Mouse (Mus musculus) embryo, embryonic 10 days (tissue): ENCODE measurements at regions not wholly inside any gene's neighbourhood (a gene's known extent, or its start where the extent isn't known, plus 50 kb on each side); places are given as distances from the start of the nearest gene placed in this dataset.

Source experiments
- DNase-seq: peaks from one replicate; pipeline ENCODE4 v3.0.0-alpha.2; 2015; ENCODE audit warnings: low spot score

- no peak for DNase-seq
Measured at GRCm38 (mm10) chr16:9255351-9255750, 425.5 kb downstream of the 1810013L24Rik start.

- no peak for DNase-seq
Measured at GRCm38 (mm10) chr16:9260966-9261365, 431.1 kb downstream of the 1810013L24Rik start.

- DNase-seq, result no peak
Measured at GRCm38 (mm10) chr16:9264554-9265145, 434.8 kb downstream of the 1810013L24Rik start.

GRCm38 (mm10) chr16:9267204-9267603 lies 437.3 kb downstream of the 1810013L24Rik start:
- no peak for DNase-seq

DNA sequence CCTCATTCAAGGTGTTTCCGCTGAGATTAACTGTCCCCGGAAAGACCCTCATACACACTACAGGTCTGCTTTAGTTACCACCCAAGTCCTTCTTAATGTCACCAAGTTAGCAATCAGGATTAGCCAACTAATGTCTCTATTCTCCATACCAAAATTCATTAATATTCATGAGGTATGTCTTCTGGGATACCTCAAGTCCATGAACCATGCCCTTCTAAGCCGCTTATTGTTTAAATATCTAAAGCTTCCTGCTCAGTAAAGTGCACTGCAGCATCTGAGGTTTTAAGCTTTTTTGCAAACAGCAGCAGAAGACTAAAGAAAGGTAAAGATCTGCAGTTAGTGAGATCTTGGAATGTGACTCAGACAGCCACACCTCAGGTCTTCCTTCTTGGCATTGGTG lies 440.2 kb downstream of the 1810013L24Rik start:
- DNase-seq, result no peak

GRCm38 (mm10) chr16:9270671-9271070 lies 440.8 kb downstream of the 1810013L24Rik start:
- DNase-seq, result no peak

GRCm38 (mm10) chr16:9273751-9274300 lies 443.9 kb downstream of the 1810013L24Rik start:
- DNase-seq, result peak; percentile 66

GRCm38 (mm10) chr16:9274583-9275100 lies 444.7 kb downstream of the 1810013L24Rik start:
- no peak for DNase-seq

DNA sequence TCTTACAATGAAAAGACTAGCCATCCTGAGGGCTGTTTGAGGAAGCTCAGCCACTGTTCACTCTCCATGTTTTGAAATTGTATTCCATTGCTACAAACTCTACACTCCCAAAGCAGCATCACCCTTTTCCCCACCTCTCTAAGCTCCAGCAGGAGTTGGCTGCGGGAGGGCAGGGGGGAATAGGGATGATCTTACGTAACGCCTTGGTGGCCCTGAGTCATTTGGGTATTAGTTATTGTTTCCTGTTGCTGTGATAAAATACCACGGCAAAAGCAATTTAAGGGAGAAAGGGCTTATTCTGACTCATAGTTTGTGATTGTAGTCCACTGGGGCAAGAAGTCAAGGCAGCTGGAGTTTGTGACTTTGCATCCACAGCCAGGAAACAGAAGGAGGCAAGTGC lies 445.5 kb downstream of the 1810013L24Rik start:
- DNase-seq, result no peak

DNA sequence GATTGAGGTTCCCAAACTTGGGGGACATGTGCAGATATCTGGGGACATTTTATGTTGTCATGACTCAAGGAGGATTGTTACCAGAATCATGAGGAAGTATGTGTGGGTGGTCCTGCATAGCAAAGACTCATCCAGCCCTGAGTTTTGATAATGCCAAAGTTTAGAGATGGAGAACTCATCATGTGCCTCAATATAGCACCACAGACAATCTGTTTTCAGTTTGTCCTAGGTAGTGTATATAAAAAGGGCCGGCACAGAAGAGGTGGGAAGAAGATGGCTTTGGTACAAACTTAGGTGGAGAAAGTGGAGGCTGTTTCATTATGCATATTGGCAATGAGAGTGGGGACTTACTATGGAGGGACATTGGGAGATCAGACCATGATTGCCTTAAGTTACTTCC lies 447.2 kb downstream of the 1810013L24Rik start:
- DNase-seq, result no peak

DNA sequence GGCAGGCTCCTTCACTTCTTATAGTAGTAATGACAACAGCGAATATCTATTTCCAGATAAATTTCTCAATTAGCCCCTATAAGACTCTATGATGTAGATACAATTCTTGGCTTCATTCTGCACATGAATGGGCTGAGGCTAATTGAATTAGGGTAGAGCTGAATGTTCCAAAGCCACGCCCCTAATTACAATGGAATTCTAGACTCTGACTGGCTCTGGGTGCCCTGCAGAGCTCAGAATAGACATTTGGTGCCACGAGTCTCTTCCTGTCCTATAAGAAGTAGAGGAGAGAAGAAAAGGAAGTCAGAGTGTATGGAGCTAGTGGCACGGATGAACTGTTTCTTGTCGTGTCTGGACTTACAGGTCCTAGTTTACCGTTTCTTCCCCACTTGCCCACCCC lies 449.8 kb downstream of the 1810013L24Rik start:
- no peak for DNase-seq

DNA sequence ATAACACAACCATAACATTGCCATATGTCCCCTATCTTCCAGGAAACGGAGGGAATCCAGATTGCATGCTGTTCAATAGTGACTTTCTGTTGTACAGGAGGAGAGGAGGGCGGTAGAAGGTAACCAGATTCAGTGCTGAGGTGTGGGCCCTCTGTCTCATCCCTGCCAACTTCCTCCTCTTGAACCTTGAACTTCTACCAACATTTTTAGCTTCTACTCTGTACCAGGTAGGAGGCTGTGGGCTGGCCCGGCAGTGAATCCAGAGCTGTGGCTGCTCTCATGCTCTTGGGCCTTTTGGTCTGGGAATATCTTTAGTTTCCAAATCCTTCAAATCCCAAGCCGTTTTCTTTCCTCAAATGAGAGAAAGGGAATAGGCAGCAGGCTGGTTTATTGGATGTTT lies 450.5 kb downstream of the 1810013L24Rik start:
- DNase-seq, result no peak

GRCm38 (mm10) chr16:9280931-9281330 lies 451.0 kb downstream of the 1810013L24Rik start:
- peak; percentile 79 for DNase-seq

- DNase-seq, result no peak
Measured at GRCm38 (mm10) chr16:9284423-9284822, 454.5 kb downstream of the 1810013L24Rik start.

GRCm38 (mm10) chr16:9285921-9286320 lies 456.0 kb downstream of the 1810013L24Rik start:
- no peak for DNase-seq

GRCm38 (mm10) chr16:9287557-9287956 lies 457.7 kb downstream of the 1810013L24Rik start:
- no peak for DNase-seq

- DNase-seq, result no peak
Measured at GRCm38 (mm10) chr16:9291356-9292020, 461.6 kb downstream of the 1810013L24Rik start.

DNA sequence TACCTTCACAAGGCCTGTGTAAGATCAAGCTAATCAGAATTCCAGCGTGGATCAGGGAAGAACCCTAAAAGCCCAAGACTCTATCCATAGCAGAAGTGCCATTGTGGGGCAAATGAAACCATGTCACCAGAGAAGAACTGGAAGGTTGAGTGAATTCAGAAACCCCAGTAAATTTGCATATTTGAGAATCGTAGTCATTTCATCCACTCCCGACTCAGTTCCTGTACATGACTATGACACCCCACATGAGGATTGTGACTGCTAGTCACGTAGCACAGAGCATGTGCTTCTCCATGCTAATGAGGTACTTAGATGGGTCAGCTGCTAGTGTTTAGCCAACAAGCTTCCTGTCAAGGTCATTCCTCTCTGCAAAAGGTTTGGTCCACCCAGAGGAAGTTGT lies 473.2 kb downstream of the 1810013L24Rik start:
- DNase-seq, result peak; percentile 2

DNA sequence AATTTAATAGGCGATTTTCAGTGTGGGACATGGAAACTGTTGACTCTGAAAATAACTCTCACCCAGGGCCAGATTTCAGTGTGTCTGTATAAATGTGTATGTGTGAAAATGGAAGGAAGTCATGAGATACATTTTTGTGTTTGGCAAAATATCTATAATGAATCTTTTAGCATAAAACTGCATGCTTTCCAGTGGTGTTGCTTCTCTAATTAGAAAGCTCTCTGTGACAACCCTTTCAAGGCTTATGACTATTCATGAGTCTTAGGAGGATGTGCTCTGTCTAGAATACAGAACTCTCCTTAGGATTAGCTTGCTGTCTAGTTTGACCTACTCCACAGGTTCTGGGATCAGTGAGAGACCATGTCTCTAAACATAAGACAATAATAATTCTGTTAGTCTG lies 474.2 kb downstream of the 1810013L24Rik start:
- DNase-seq, result peak; percentile 0

- DNase-seq, result peak; percentile 4
Measured at GRCm38 (mm10) chr16:9310744-9311143, 480.8 kb downstream of the 1810013L24Rik start.

GRCm38 (mm10) chr16:9335626-9336025 lies 505.7 kb downstream of the 1810013L24Rik start:
- no peak for DNase-seq

DNA sequence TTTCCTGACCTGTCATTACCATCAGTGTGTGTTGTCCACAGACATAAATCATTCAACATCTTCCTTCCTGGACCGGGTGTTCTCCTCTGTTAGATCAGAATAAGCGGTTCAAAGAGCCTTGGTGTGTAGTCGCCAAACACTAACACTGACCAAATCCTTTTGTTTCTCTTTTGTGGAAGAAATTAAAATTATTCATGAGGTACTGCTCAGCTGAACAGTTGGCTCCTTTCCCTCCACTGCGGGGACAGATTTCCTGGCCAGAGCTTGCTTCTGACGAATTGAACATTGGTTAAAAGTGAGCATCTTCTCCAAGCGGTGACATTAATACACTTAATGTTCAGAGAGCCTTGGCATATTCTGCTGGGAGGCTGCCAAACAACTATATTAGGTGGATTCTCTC lies 506.2 kb downstream of the 1810013L24Rik start:
- no peak for DNase-seq

DNA sequence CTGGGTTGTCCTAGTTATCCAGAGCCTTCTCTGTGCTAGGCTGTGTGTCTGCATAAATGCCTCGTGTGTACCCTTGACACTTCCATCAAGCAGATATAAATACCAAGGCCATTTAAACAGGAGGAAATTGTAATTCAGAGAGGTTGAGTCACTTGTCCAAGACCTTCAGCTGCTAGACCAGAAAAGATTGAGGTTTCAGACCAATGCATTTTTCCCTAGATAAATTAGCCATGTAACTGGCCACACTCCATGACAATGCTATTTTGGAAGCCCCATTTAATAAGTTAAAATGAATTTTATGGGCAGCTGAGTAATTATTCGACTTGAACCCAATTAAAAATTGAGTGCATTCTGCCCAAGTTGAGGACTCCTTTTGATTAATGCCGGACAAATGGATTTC lies 509.6 kb downstream of the 1810013L24Rik start:
- no peak for DNase-seq
